Mouse (Mus musculus) heart, embryonic 14.5 days (tissue): ENCODE measurements at regions not wholly inside any gene's neighbourhood (a gene's known extent, or its start where the extent isn't known, plus 50 kb on each side); places are given as distances from the start of the nearest gene placed in this dataset.
A peak's percentile ranks its signal among the peaks of the same experiment; 100 is the strongest.

Experiments
- ATAC-seq: fragments of 200-750 bp; cut with Nextera tagmentation; 2 replicates; pipeline ENCODE4 v1.8.0; 2017; ENCODE audit warnings: low read depth, moderate TSS enrichment; ENCODE audit not compliant: insufficient number of reproducible peaks, insufficient read depth, low FRiP score
- H3K27ac ChIP-seq, 2 experiments: fragments of 200-500 bp in 1 of 2; fragments of 300-500 bp in 1 of 2; sonication (generic) in 1 of 2; replicated peaks in 1 of 2; 2 replicates each; pipeline ENCODE4 v1.5.1; 2012 to 2014; ENCODE audit warnings: low read depth in 2 of 2, low read length in 2 of 2, control low read depth in 1 of 2, mild to moderate bottlenecking in 1 of 2, mixed read lengths in 1 of 2; ENCODE audit not compliant: control insufficient read depth in 1 of 2, insufficient read depth in 1 of 2
- H3K27me3 ChIP-seq: fragments of 300-500 bp; sonication (generic); 2 replicates; pipeline ENCODE4 v1.6.1; 2014; ENCODE audit warnings: mild to moderate bottlenecking, low read length, control low read depth; ENCODE audit not compliant: control insufficient read depth, insufficient read depth
- H3K36me3 ChIP-seq: fragments of 300-500 bp; sonication (generic); 2 replicates; pipeline ENCODE4 v1.6.1; 2014; ENCODE audit warnings: mild to moderate bottlenecking, control low read depth, low read length, mixed read lengths; ENCODE audit not compliant: control insufficient read depth, insufficient read depth
- H3K4me1 ChIP-seq, 2 experiments: fragments of 200-500 bp in 1 of 2; fragments of 300-500 bp in 1 of 2; sonication (generic) in 1 of 2; 2 replicates each; pipeline ENCODE4 v1.6.1; 2012 to 2014; ENCODE audit warnings: low read length in 2 of 2, control low read depth in 1 of 2, mixed read lengths in 1 of 2; ENCODE audit not compliant: control insufficient read depth in 2 of 2, insufficient read depth in 2 of 2
- H3K4me2 ChIP-seq: fragments of 300-500 bp; sonication (generic); 2 replicates; pipeline ENCODE4 v1.6.1; 2014; ENCODE audit warnings: mild to moderate bottlenecking, low read length
- H3K4me3 ChIP-seq, 2 experiments: fragments of 200-500 bp in 1 of 2; fragments of 300-500 bp in 1 of 2; sonication (generic) in 1 of 2; 2 replicates each; pipeline ENCODE4 v1.5.1; 2012 to 2014; ENCODE audit warnings: low read length in 2 of 2, mild to moderate bottlenecking in 2 of 2, control low read depth in 1 of 2, low read depth in 1 of 2, moderate library complexity in 1 of 2; ENCODE audit not compliant: control insufficient read depth in 1 of 2, insufficient read depth in 1 of 2
- H3K9ac ChIP-seq: fragments of 300-500 bp; sonication (generic); 2 replicates; pipeline ENCODE4 v1.6.1; 2014; ENCODE audit warnings: mild to moderate bottlenecking, low read length
- H3K9me3 ChIP-seq: fragments of 300-500 bp; sonication (generic); 2 replicates; pipeline ENCODE4 v1.6.1; 2016; ENCODE audit warnings: low read length, control low read depth; ENCODE audit not compliant: control insufficient read depth
- WGBS: fragments of 180-500 bp; shearing (Covaris S2); extraction: QIAGEN DNeasy Blood & Tissue Kit; methylation state at CpG from one replicate; pipeline ENCODE4 v1.1.7; 2014; 5-methylcytosine and 5-hydroxymethylcytosine counted together

GRCm38 (mm10) chr9:118374680-118375079 lies 103.3 kb upstream of the Eomes start:
- H3K9ac ChIP-seq, result no peak overlapping the region
- no peak overlapping the region for H3K4me2 ChIP-seq
- no peaks in the 10 kb centered on the region for H3K4me1 ChIP-seq
- no peaks in the 10 kb centered on the region for H3K27me3 ChIP-seq
- 80% methylated on average over 5 of the region's 5 CpGs for WGBS
- H3K4me3 ChIP-seq, result no peak overlapping the region
- ATAC-seq, result no peak
- H3K27ac ChIP-seq, result no peak overlapping the region
- no peaks in the 10 kb centered on the region for H3K36me3 ChIP-seq
- no peaks in the 10 kb centered on the region for H3K9me3 ChIP-seq

GRCm38 (mm10) chr9:118379055-118379454 lies 99.0 kb upstream of the Eomes start:
- WGBS, result 8% methylated on average over 6 of the region's 6 CpGs
- no peak overlapping the region for H3K27ac ChIP-seq
- no peak overlapping the region for H3K4me3 ChIP-seq
- no peaks in the 10 kb centered on the region for H3K27me3 ChIP-seq
- 0 out of 2 replicates have a peak overlapping the region, but pooled peaks have one; percentile 9 for H3K4me2 ChIP-seq
- H3K9ac ChIP-seq, result no peak overlapping the region
- ATAC-seq, result no peak
- no peaks in the 10 kb centered on the region for H3K36me3 ChIP-seq
- H3K4me1 ChIP-seq, result no peaks in the 10 kb centered on the region
- H3K9me3 ChIP-seq, result no peaks in the 10 kb centered on the region

GRCm38 (mm10) chr9:118382532-118382931 lies 95.5 kb upstream of the Eomes start:
- Histone ChIP-seq H3K9ac (no peak overlapping the region), H3K4me1 (no peaks in the 10 kb centered on the region), H3K27me3 (no peaks in the 10 kb centered on the region), H3K4me2 (no peak overlapping the region), H3K4me3 (no peak overlapping the region), H3K9me3 (no peaks in the 10 kb centered on the region), H3K36me3 (no peaks in the 10 kb centered on the region), H3K27ac (no peak overlapping the region)
- no peak for ATAC-seq
- WGBS, result 82% methylated on average over 3 of the region's 3 CpGs

GRCm38 (mm10) chr9:118384610-118385009 lies 93.4 kb upstream of the Eomes start:
- WGBS, result 3% methylated on average over 2 of the region's 2 CpGs
- no peak overlapping the region for H3K4me2 ChIP-seq
- 0 out of 2 replicates have a peak, but pooled peaks cover 9% of the 10 kb centered on the region for H3K27me3 ChIP-seq
- no peaks in the 10 kb centered on the region for H3K9me3 ChIP-seq
- H3K27ac ChIP-seq, result no peak overlapping the region
- ATAC-seq, result no peak
- no peaks in the 10 kb centered on the region for H3K36me3 ChIP-seq
- no peak overlapping the region for H3K4me3 ChIP-seq
- no peak overlapping the region for H3K9ac ChIP-seq
- H3K4me1 ChIP-seq, result peaks cover 5 to 8% of the 10 kb centered on the region in 2 experiments

GRCm38 (mm10) chr9:118387631-118388030 lies 90.4 kb upstream of the Eomes start:
- Histone ChIP-seq H3K27ac (no peak overlapping the region), H3K4me3 (no peak overlapping the region), H3K36me3 (no peaks in the 10 kb centered on the region), H3K27me3 (peaks cover 13% of the 10 kb centered on the region; the same call in 1 of the 2 replicates), H3K4me1 (peaks cover 7 to 12% of the 10 kb centered on the region in 2 experiments), H3K9ac (no peak overlapping the region), H3K4me2 (no peak overlapping the region), H3K9me3 (no peaks in the 10 kb centered on the region)
- 31% methylated on average over 8 of the region's 8 CpGs for WGBS
- ATAC-seq, result no peak

- Histone ChIP-seq H3K9ac (peak overlapping the region; percentile 42; the same call in 1 of the 2 replicates), H3K27me3 (peaks cover 13% of the 10 kb centered on the region; the same call in 1 of the 2 replicates), H3K27ac (no peak overlapping the region), H3K4me2 (peak overlapping the region; percentile 76), H3K4me3 (peak overlapping the region; percentile 34 to 41), H3K4me1 (peaks cover 7 to 12% of the 10 kb centered on the region in 2 experiments), H3K36me3 (no peaks in the 10 kb centered on the region), H3K9me3 (no peaks in the 10 kb centered on the region)
- 6% methylated on average over 27 of the region's 27 CpGs for WGBS
- ATAC-seq, result no peak
Observed at GRCm38 (mm10) chr9:118389481-118390334, 88.3 kb upstream of the Eomes start.

GRCm38 (mm10) chr9:118390679-118391078 lies 87.3 kb upstream of the Eomes start:
- WGBS, result 63% methylated on average over 3 of the region's 3 CpGs
- Histone ChIP-seq H3K4me2 (no peak overlapping the region), H3K36me3 (no peaks in the 10 kb centered on the region), H3K27ac (no peak overlapping the region), H3K9ac (no peak overlapping the region), H3K4me1 (peaks cover 7 to 12% of the 10 kb centered on the region in 2 experiments), H3K4me3 (no peak overlapping the region), H3K27me3 (peaks cover 13% of the 10 kb centered on the region; the same call in 1 of the 2 replicates), H3K9me3 (no peaks in the 10 kb centered on the region)
- no peak for ATAC-seq
